Mouse (Mus musculus) bone marrow, adult 2 months (tissue): ENCODE results near the gene Gabbr2.

Experiments
- CTCF ChIP-seq: fragments of 200-500 bp; IDR thresholded peaks from 2 replicates; pipeline ENCODE4 v1.5.1; 2011; ENCODE audit warnings: low read length, control low read depth; ENCODE audit not compliant: control insufficient read depth, insufficient read depth
- POLR2A ChIP-seq: fragments of 200-500 bp; IDR thresholded peaks from 2 replicates; pipeline ENCODE4 v1.6.1; 2011; ENCODE audit warnings: low read depth, mild to moderate bottlenecking, control low read depth, low read length, borderline replicate concordance; ENCODE audit not compliant: control insufficient read depth

GRCm38 (mm10) chr4:46649161-46649560 lies 342.5 kb downstream of the Gabbr2 start:
- TF ChIP-seq CTCF: no peak
- no peak for TF ChIP-seq POLR2A
